Mouse (Mus musculus) CH12.LX (cell line): Measurements from ENCODE around the gene Dnajb1. TPM values are rescaled to one million over a fixed set of nuclear protein-coding genes. Genes with fewer than 3 reads are reported as not detected.

ENCODE experiments used
- DNase-seq: peaks from one replicate; pipeline ENCODE4 v3.0.0-alpha.2; 2013; ENCODE audit errors: extremely low read depth
- H3K27ac ChIP-seq: 2 replicates; pipeline ENCODE4 v1.5.1; 2012; ENCODE audit warnings: low read depth, mild to moderate bottlenecking, control low read depth, moderate library complexity; ENCODE audit not compliant: insufficient read depth
- H3K27me3 ChIP-seq: replicated peaks from 2 replicates; pipeline ENCODE3; 2012; ENCODE audit warnings: inconsistent platforms
- H3K36me3 ChIP-seq, 2 experiments: replicated peaks in 1 of 2; 2 replicates each; pipeline versions ENCODE3 to v1.6.1; 2012; ENCODE audit warnings: inconsistent platforms in 1 of 2, low read length in 1 of 2, mild to moderate bottlenecking in 1 of 2, mixed read lengths in 1 of 2, moderate library complexity in 1 of 2; ENCODE audit not compliant: control insufficient read depth in 1 of 2, insufficient read depth in 1 of 2
- H3K4me1 ChIP-seq, 2 experiments: 2 replicates each; pipeline ENCODE4 v1.6.1; 2012; ENCODE audit warnings: inconsistent platforms in 1 of 2, moderate library complexity in 1 of 2; ENCODE audit not compliant: insufficient read depth in 2 of 2, control insufficient read depth in 1 of 2
- H3K4me2 ChIP-seq: 2 replicates; pipeline ENCODE4 v1.6.1; 2012; ENCODE audit warnings: low read depth, mild to moderate bottlenecking, control low read depth; ENCODE audit not compliant: poor library complexity, insufficient read depth, severe bottlenecking
- H3K4me3 ChIP-seq, 3 experiments: fragments of 150-350 bp in 1 of 3; sonication (generic) in 1 of 3; replicated peaks in 1 of 3; 2 replicates each; pipeline versions ENCODE3 to v1.5.1; 2011 to 2012; ENCODE audit warnings: low read depth in 2 of 3, low read length in 2 of 3, mild to moderate bottlenecking in 2 of 3, moderate library complexity in 2 of 3, control low read depth in 1 of 3, improper control_type of control experiment in 1 of 3, inconsistent platforms in 1 of 3, mixed read lengths in 1 of 3; ENCODE audit not compliant: poor library complexity in 1 of 3
- H3K79me2 ChIP-seq: replicated peaks from 2 replicates; pipeline ENCODE4 v1.6.1; 2012; ENCODE audit warnings: mild to moderate bottlenecking, moderate library complexity; ENCODE audit not compliant: control insufficient read depth, poor library complexity, insufficient read depth, severe bottlenecking; ENCODE audit errors: extremely low read depth
- H3K9ac ChIP-seq: 2 replicates; pipeline ENCODE4 v1.6.1; 2012; ENCODE audit warnings: low read depth, mild to moderate bottlenecking, control low read depth, moderate library complexity; ENCODE audit not compliant: insufficient read depth
- H3K9me3 ChIP-seq: replicated peaks from 2 replicates; pipeline ENCODE3; 2012; ENCODE audit warnings: low read length, inconsistent platforms, mixed read lengths
- BHLHE40 ChIP-seq: IDR thresholded peaks from 2 replicates; pipeline ENCODE4 v1.6.1; 2011; ENCODE audit warnings: mild to moderate bottlenecking, low read depth, low read length, improper control_type of control experiment
- CHD1 ChIP-seq: IDR thresholded peaks from 2 replicates; pipeline ENCODE4 v1.6.1; 2012; ENCODE audit warnings: low read depth, low read length, improper control_type of control experiment, inconsistent platforms
- CHD2 ChIP-seq: IDR thresholded peaks from 2 replicates; pipeline ENCODE4 v1.6.1; 2011; ENCODE audit warnings: low read length, improper control_type of control experiment
- CTCF ChIP-seq, 2 experiments: IDR thresholded peaks in 1 of 2; conservative IDR thresholded peaks in 1 of 2; 2 replicates each; pipeline ENCODE4 v1.5.1; 2011 to 2012; ENCODE audit warnings: low read depth in 2 of 2, low read length in 2 of 2, improper control_type of control experiment in 1 of 2, inconsistent platforms in 1 of 2, mild to moderate bottlenecking in 1 of 2, moderate library complexity in 1 of 2
- E2F4 ChIP-seq: IDR thresholded peaks from 2 replicates; pipeline ENCODE4 v1.6.1; 2011; ENCODE audit warnings: low read depth, low read length, improper control_type of control experiment; ENCODE audit not compliant: insufficient replicate concordance
- ELF1 ChIP-seq: IDR thresholded peaks from 2 replicates; pipeline ENCODE4 v1.6.1; 2014; ENCODE audit warnings: low read depth, mild to moderate bottlenecking, inconsistent platforms, low read length, improper control_type of control experiment
- EP300 ChIP-seq: IDR thresholded peaks from 2 replicates; pipeline ENCODE4 v1.6.1; 2011; ENCODE audit warnings: low read length, improper control_type of control experiment
- ETS1 ChIP-seq: conservative IDR thresholded peaks from 2 replicates; pipeline ENCODE4 v1.6.1; 2012; ENCODE audit warnings: low read depth, mild to moderate bottlenecking, inconsistent platforms, low read length, improper control_type of control experiment, moderate library complexity
- GABPA ChIP-seq: IDR thresholded peaks from 2 replicates; pipeline ENCODE4 v1.6.1; 2012; ENCODE audit warnings: low read depth, low read length, improper control_type of control experiment, inconsistent platforms; ENCODE audit not compliant: insufficient replicate concordance
- HCFC1 ChIP-seq: IDR thresholded peaks from 2 replicates; pipeline ENCODE4 v1.6.1; 2012; ENCODE audit warnings: low read depth, mild to moderate bottlenecking, inconsistent platforms, low read length, improper control_type of control experiment
- IRF4 ChIP-seq: IDR thresholded peaks from 2 replicates; pipeline ENCODE4 v1.6.1; 2014; ENCODE audit warnings: low read depth, mild to moderate bottlenecking, inconsistent platforms, low read length, improper control_type of control experiment
- JUN ChIP-seq: IDR thresholded peaks from 2 replicates; pipeline ENCODE4 v1.6.1; 2011; ENCODE audit warnings: low read depth, mild to moderate bottlenecking, low read length, improper control_type of control experiment, moderate library complexity; ENCODE audit not compliant: insufficient read depth
- JUND ChIP-seq: conservative IDR thresholded peaks from 2 replicates; pipeline ENCODE4 v1.6.1; 2011; ENCODE audit warnings: low read depth, low read length, improper control_type of control experiment
- KAT2A ChIP-seq: IDR thresholded peaks from 2 replicates; pipeline ENCODE4 v1.6.1; 2012; ENCODE audit warnings: low read length, improper control_type of control experiment, inconsistent platforms; ENCODE audit not compliant: insufficient replicate concordance
- MAFK ChIP-seq: IDR thresholded peaks from 2 replicates; pipeline ENCODE4 v1.6.1; 2011; ENCODE audit warnings: low read length, improper control_type of control experiment; ENCODE audit not compliant: insufficient replicate concordance
- MAX ChIP-seq: IDR thresholded peaks from 2 replicates; pipeline ENCODE4 v1.6.1; 2011; ENCODE audit warnings: low read length, improper control_type of control experiment
- MAZ ChIP-seq: IDR thresholded peaks from 2 replicates; pipeline ENCODE4 v1.6.1; 2012; ENCODE audit warnings: low read depth, mild to moderate bottlenecking, inconsistent platforms, low read length, improper control_type of control experiment, moderate library complexity
- MEF2A ChIP-seq: IDR thresholded peaks from 2 replicates; pipeline ENCODE4 v1.6.1; 2014; ENCODE audit warnings: low read depth, mild to moderate bottlenecking, inconsistent platforms, low read length, improper control_type of control experiment, borderline replicate concordance
- MXI1 ChIP-seq: IDR thresholded peaks from 2 replicates; pipeline ENCODE4 v1.6.1; 2011; ENCODE audit warnings: mild to moderate bottlenecking, low read depth, low read length, improper control_type of control experiment
- MYC ChIP-seq: IDR thresholded peaks from 2 replicates; pipeline ENCODE4 v1.6.1; 2011; ENCODE audit warnings: low read depth, mild to moderate bottlenecking, improper control_type of control experiment, low read length
- NELFE ChIP-seq: IDR thresholded peaks from 2 replicates; pipeline ENCODE4 v1.6.1; 2011; ENCODE audit warnings: low read depth, low read length, improper control_type of control experiment
- NRF1 ChIP-seq: IDR thresholded peaks from 2 replicates; pipeline ENCODE4 v1.6.1; 2014; ENCODE audit warnings: low read depth, mild to moderate bottlenecking, inconsistent platforms, low read length, improper control_type of control experiment, moderate library complexity
- PAX5 ChIP-seq: IDR thresholded peaks from 2 replicates; pipeline ENCODE4 v1.6.1; 2012; ENCODE audit warnings: low read length, inconsistent platforms, mixed read lengths
- POLR2A ChIP-seq: IDR thresholded peaks from 2 replicates; pipeline ENCODE4 v1.6.1; 2011; ENCODE audit warnings: low read depth, mild to moderate bottlenecking, improper control_type of control experiment, low read length
- POLR2AphosphoS2 ChIP-seq: IDR thresholded peaks from 2 replicates; pipeline ENCODE4 v1.6.1; 2011; ENCODE audit warnings: low read depth, low read length, improper control_type of control experiment
- RAD21 ChIP-seq: IDR thresholded peaks from 2 replicates; pipeline ENCODE4 v1.6.1; 2011; ENCODE audit warnings: low read depth, mild to moderate bottlenecking, low read length, improper control_type of control experiment, moderate library complexity
- RCOR1 ChIP-seq: conservative IDR thresholded peaks from 2 replicates; pipeline ENCODE4 v1.6.1; 2012; ENCODE audit warnings: low read depth, mild to moderate bottlenecking, inconsistent platforms, low read length, improper control_type of control experiment
- SIN3A ChIP-seq: IDR thresholded peaks from 2 replicates; pipeline ENCODE4 v1.6.1; 2012; ENCODE audit warnings: low read length, improper control_type of control experiment, inconsistent platforms
- SMC3 ChIP-seq: IDR thresholded peaks from 2 replicates; pipeline ENCODE4 v1.6.1; 2011; ENCODE audit warnings: low read depth, low read length, improper control_type of control experiment
- TBP ChIP-seq: conservative IDR thresholded peaks from 2 replicates; pipeline ENCODE4 v1.6.1; 2011; ENCODE audit warnings: low read depth, low read length, improper control_type of control experiment
- TCF12 ChIP-seq: IDR thresholded peaks from 2 replicates; pipeline ENCODE4 v1.6.1; 2014; ENCODE audit warnings: low read depth, mild to moderate bottlenecking, inconsistent platforms, low read length, improper control_type of control experiment
- UBTF ChIP-seq: IDR thresholded peaks from 2 replicates; pipeline ENCODE4 v1.6.1; 2012; ENCODE audit warnings: low read depth, mild to moderate bottlenecking, inconsistent platforms, low read length, improper control_type of control experiment, moderate library complexity
- USF1 ChIP-seq: IDR thresholded peaks from 2 replicates; pipeline ENCODE4 v1.6.1; 2014; ENCODE audit warnings: low read depth, mild to moderate bottlenecking, inconsistent platforms, low read length, improper control_type of control experiment
- USF2 ChIP-seq: conservative IDR thresholded peaks from 2 replicates; pipeline ENCODE4 v1.6.1; 2011; ENCODE audit warnings: low read depth, low read length, improper control_type of control experiment
- ZC3H11A ChIP-seq: IDR thresholded peaks from 2 replicates; pipeline ENCODE4 v1.6.1; 2012; ENCODE audit warnings: low read depth, mild to moderate bottlenecking, inconsistent platforms, low read length, improper control_type of control experiment
- ZKSCAN1 ChIP-seq: IDR thresholded peaks from 2 replicates; pipeline ENCODE4 v1.6.1; 2012; ENCODE audit warnings: low read depth, inconsistent platforms, low read length, improper control_type of control experiment, borderline replicate concordance
- ZMIZ1 ChIP-seq: IDR thresholded peaks from 2 replicates; pipeline ENCODE4 v1.6.1; 2012; ENCODE audit warnings: low read depth, mild to moderate bottlenecking, inconsistent platforms, low read length, improper control_type of control experiment
- ZNF384 ChIP-seq: IDR thresholded peaks from 2 replicates; pipeline ENCODE4 v1.6.1; 2012; ENCODE audit warnings: low read depth, low read length, improper control_type of control experiment, inconsistent platforms
- dilution Hi-C: fragments of 300-500 bp; cut with MboI; formaldehyde crosslinking; loops from 2 replicates; pipeline ENCODE4 v1.14.3; 2020; ENCODE audit warnings: low sequenced_read_pairs; ENCODE audit not compliant: extremely low pct_unique_long_range_greater_than_20kb, extremely low pct_ligation_motif_present
- in situ Hi-C: fragments of 300-500 bp; cut with MboI; formaldehyde crosslinking; loops from 3 replicates; pipeline ENCODE4 v1.14.3; 2019; ENCODE audit warnings: low sequenced_read_pairs, low pct_ligation_motif_present, low pct_unique_long_range_greater_than_20kb, mixed read lengths
- polyA plus RNA-seq: library from polyadenylated mRNA; unstranded; fragments of >175 nt; gene quantifications from 2 replicates; pipeline ENCODE4 v1.2.1, GENCODE M21; 2012; ENCODE audit warnings: low read depth; ENCODE audit not compliant: insufficient read length
- total RNA-seq, 2 experiments: library from RNA; depleted of rRNA; stranded (reverse); fragments of 300-350 nt in 1 of 2; fragments of >200 nt in 1 of 2; gene quantifications; 2 replicates each; pipeline ENCODE4 v1.2.3; 2012 to 2014

The Dnajb1 gene
- total and polyA plus RNA-seq, 3 experiments = 24.9 to 30.9 (median 30.7) TPM

DNA sequence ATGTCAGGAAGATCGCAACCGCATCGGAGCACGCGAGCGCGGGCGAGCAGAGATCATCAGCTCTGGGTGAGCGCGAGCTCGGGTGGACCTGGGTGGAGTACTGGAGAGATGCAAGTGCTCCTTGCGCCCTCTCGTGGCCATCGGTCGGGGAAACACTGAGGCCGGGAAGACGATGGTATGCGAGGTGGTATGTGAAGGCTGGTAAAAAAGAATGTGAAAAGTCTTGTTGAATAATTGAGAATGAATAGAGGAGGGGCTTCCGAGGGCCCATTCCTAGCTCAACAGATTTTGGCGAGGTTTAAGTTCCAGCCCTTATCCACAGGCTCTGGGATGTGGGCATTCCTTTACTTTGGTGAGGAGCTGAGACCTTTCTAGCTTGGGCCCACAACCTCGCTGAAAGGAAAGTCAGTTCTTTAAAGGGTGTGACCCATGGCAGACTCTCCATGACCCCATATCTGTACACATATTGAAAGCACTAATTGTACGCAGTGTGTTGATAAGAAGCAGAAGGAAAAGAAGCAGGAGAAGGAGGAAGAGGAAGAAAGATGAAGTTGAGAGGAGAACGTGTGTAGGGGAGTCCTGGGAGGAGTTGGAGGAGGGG is 14.5 kb downstream of the Dnajb1 start:
- dilution Hi-C loops = no loop called here
- Histone ChIP-seq H3K79me2 (no peaks in the 10 kb centered on the region), H3K27me3 (no peaks in the 10 kb centered on the region), H3K4me2 (peak overlapping the region; percentile 68), H3K36me3 (no peaks in the 10 kb centered on the region), H3K9ac (no peak overlapping the region), H3K9me3 (peaks cover 2% of the 10 kb centered on the region)
- peak; percentile 77 for DNase-seq
- TF ChIP-seq MXI1 (peak; percentile 46; the same call in 1 of the 2 replicates), RAD21 (peak; percentile 69), ZKSCAN1 (no peak), PAX5 (no peak), RCOR1 (no peak; the same call in 1 of the 2 replicates), GABPA (no peak), TCF12 (peak; percentile 17; the same call in 1 of the 2 replicates), MAFK (no peak), POLR2AphosphoS2 (no peak), SMC3 (peak; percentile 74), BHLHE40 (0 out of 2 replicates have a peak, but pooled peaks have one; percentile 9), USF2 (no peak), SIN3A (0 out of 2 replicates have a peak, but pooled peaks have one; percentile 33), USF1 (no peak), EP300 (no peak), ZNF384 (no peak), KAT2A (no peak), MEF2A (peak; percentile 30; the same call in 1 of the 2 replicates), POLR2A (no peak), ETS1 (no peak), ZMIZ1 (no peak), CHD2 (no peak), MYC (no peak), HCFC1 (peak; percentile 15; the same call in 1 of the 2 replicates), CHD1 (no peak), UBTF (no peak), NELFE (peak; percentile 54; the same call in 1 of the 2 replicates), MAZ (peak; percentile 49; the same call in 1 of the 2 replicates), ZC3H11A (0 out of 2 replicates have a peak, but pooled peaks have one; percentile 10), CTCF (conservative IDR thresholded peaks at IDR 0.05 in 1 of 2, IDR thresholded peaks at IDR 0.05 in 1 of 2; ENCODE audit: low read depth in 2 of 2, low read length in 2 of 2) (peak; percentile 61 to 86), E2F4 (no peak), TBP (no peak), ELF1 (peak; percentile 37; the same call in 1 of the 2 replicates), JUN (no peak), IRF4 (no peak; the same call in 1 of the 2 replicates), JUND (no peak), MAX (peak; percentile 56; the same call in 1 of the 2 replicates), NRF1 (0 out of 2 replicates have a peak, but pooled peaks have one; percentile 21)
- TF ChIP-seq, all 38 proteins: peak for 15
- Histone ChIP-seq H3K27ac (no peak overlapping the region), H3K4me1 (peaks cover 15 to 29% of the 10 kb centered on the region in 2 experiments), H3K4me3 (peak overlapping the region in 2 of 3 experiments; percentile 21 to 47)
- in situ Hi-C loops = no loop called here
